Mouse (Mus musculus) ES-E14 (cell line): ENCODE results near the gene Vmn1r172. TPM values are rescaled to one million over a fixed set of nuclear protein-coding genes. Genes with fewer than 3 reads are reported as not detected.
"Not testable (repeated sequence)": the region's sequence is repeated elsewhere in the genome, so short reads cannot be mapped to it uniquely, and the experiment has no call there.

Experiments used
- DNase-seq: peaks from one replicate; pipeline ENCODE4 v3.0.0-alpha.2; 2013; ENCODE audit warnings: low read depth, low spot score
- H3K27ac ChIP-seq: 2 replicates; pipeline ENCODE4 v1.5.1; 2012; ENCODE audit warnings: low read depth, mild to moderate bottlenecking, low read length, moderate library complexity, mixed read lengths; ENCODE audit not compliant: poor library complexity, insufficient read depth, severe bottlenecking
- H3K36me3 ChIP-seq: 2 replicates; pipeline ENCODE4 v1.6.1; 2012; ENCODE audit warnings: mild to moderate bottlenecking, low read length, moderate library complexity, mixed read lengths; ENCODE audit not compliant: control insufficient read depth, poor library complexity, insufficient read depth, severe bottlenecking
- H3K4me1 ChIP-seq, 2 experiments: fragments of 150-350 bp in 1 of 2; sonication (generic) in 1 of 2; 2 replicates each; pipeline ENCODE4 v1.6.1; 2012; ENCODE audit warnings: low read length in 2 of 2, mild to moderate bottlenecking in 1 of 2, mixed read lengths in 1 of 2; ENCODE audit not compliant: control insufficient read depth in 2 of 2, insufficient read depth in 2 of 2, poor library complexity in 1 of 2
- H3K4me3 ChIP-seq, 2 experiments: fragments of 150-350 bp in 1 of 2; sonication (generic) in 1 of 2; 2 replicates each; pipeline ENCODE4 v1.5.1; 2012; ENCODE audit warnings: low read length in 2 of 2, low read depth in 1 of 2, mild to moderate bottlenecking in 1 of 2, mixed read lengths in 1 of 2; ENCODE audit not compliant: insufficient read depth in 1 of 2, poor library complexity in 1 of 2, severe bottlenecking in 1 of 2
- H3K9ac ChIP-seq: 2 replicates; pipeline ENCODE4 v1.6.1; 2012; ENCODE audit warnings: low read depth, mild to moderate bottlenecking, low read length, mixed read lengths; ENCODE audit not compliant: poor library complexity, insufficient read depth, severe bottlenecking
- H3K9me3 ChIP-seq: fragments of 150-350 bp; sonication (generic); 2 replicates; pipeline ENCODE4 v1.6.1; 2012; ENCODE audit warnings: low read depth, mild to moderate bottlenecking, low read length; ENCODE audit not compliant: control insufficient read depth, insufficient read depth
- CHD2 ChIP-seq: IDR thresholded peaks from 2 replicates; pipeline ENCODE4 v1.6.1; 2014; ENCODE audit warnings: mild to moderate bottlenecking, low read depth, low read length, inconsistent platforms
- HCFC1 ChIP-seq: IDR thresholded peaks from 2 replicates; pipeline ENCODE4 v1.6.1; 2012; ENCODE audit warnings: low read length, inconsistent platforms, borderline replicate concordance; ENCODE audit not compliant: insufficient read depth
- MAFK ChIP-seq: IDR thresholded peaks from 2 replicates; pipeline ENCODE4 v1.6.1; 2014; ENCODE audit warnings: mild to moderate bottlenecking, low read depth, low read length, inconsistent platforms; ENCODE audit not compliant: insufficient read depth
- ZC3H11A ChIP-seq: IDR thresholded peaks from 2 replicates; pipeline ENCODE4 v1.6.1; 2012; ENCODE audit warnings: low read depth, mild to moderate bottlenecking, inconsistent platforms, low read length, borderline replicate concordance
- ZNF384 ChIP-seq: IDR thresholded peaks from 2 replicates; pipeline ENCODE4 v1.6.1; 2012; ENCODE audit warnings: low read depth, low read length, inconsistent platforms
- in situ Hi-C, 2 experiments: fragments of 600-800 bp; cut with MboI; formaldehyde crosslinking; loops; one replicate each; pipeline ENCODE4 v1.15.1; 2025; ENCODE audit warnings: low sequenced_read_pairs in 2 of 2, inconsistent platforms in 1 of 2; ENCODE audit not compliant: unreplicated experiment in 2 of 2
- total RNA-seq: library from RNA; depleted of rRNA; stranded (reverse); fragments of 300-350 nt; gene quantifications from 2 replicates; pipeline ENCODE4 v1.2.3, GENCODE M21; 2012; rRNA removed

Vmn1r172 gene
- total RNA-seq: not detected in 2 replicates

GRCm38 (mm10) chr7:23658016-23658415 is at the start of gene Vmn1r172:
TSS of gene Vmn1r172 (plus strand) at chr7:23658316.
- H3K9me3 ChIP-seq: no peaks in the 10 kb centered on the region

GRCm38 (mm10) chr7:23630422-23630821 is 27.7 kb upstream of the Vmn1r172 start, which contains the start of gene Vmn1r171:
TSS of gene Vmn1r171 (plus strand) at chr7:23630722.
- DNase-seq: no peak

More at GRCm38 (mm10) chr7:23658016-23658415, at the start of gene Vmn1r172:
- Histone ChIP-seq H3K4me1 (no peaks in the 10 kb centered on the region), H3K9ac (no peak within 1 kb of the TSS), H3K27ac (no peak within 1 kb of the TSS), H3K36me3 (no peaks in the 10 kb centered on the region), H3K4me3 (no peak within 1 kb of the TSS)
- in situ Hi-C loops: no loop called here
- DNase-seq: no peak
- TF ChIP-seq MAFK (no peak), ZNF384 (no peak), ZC3H11A (no peak), HCFC1 (no peak), CHD2 (no peak)

GRCm38 (mm10) chr7:23700403-23700802 is 42.3 kb downstream of the Vmn1r172 start, which contains the start of gene Vmn1r173:
TSS of gene Vmn1r173 (plus strand) at chr7:23700703.
- H3K36me3 ChIP-seq, H3K4me3 ChIP-seq, H3K9ac ChIP-seq, H3K27ac ChIP-seq, H3K4me1 ChIP-seq, in situ Hi-C loops, H3K9me3 ChIP-seq, DNase-seq: not testable (repeated sequence)

More at GRCm38 (mm10) chr7:23630422-23630821, 27.7 kb upstream of the Vmn1r172 start, which contains the start of gene Vmn1r171:
- Histone ChIP-seq H3K9ac (no peak within 1 kb of the TSS), H3K36me3 (no peaks in the 10 kb centered on the region), H3K9me3 (no peaks in the 10 kb centered on the region), H3K4me3 (no peak within 1 kb of the TSS), H3K4me1 (no peaks in the 10 kb centered on the region), H3K27ac (no peak within 1 kb of the TSS)
- in situ Hi-C loops: no loop called here
- TF ChIP-seq ZNF384 (no peak), CHD2 (no peak), HCFC1 (no peak), ZC3H11A (no peak), MAFK (no peak)

Other genes with a start within 250 kb of the Vmn1r172 start
- not detected in 2 replicates for gene Vmn1r167, start 151.1 kb upstream of the Vmn1r172 start, total RNA-seq
- gene Vmn1r168, start 118.6 kb upstream of the Vmn1r172 start, total RNA-seq: not detected in 2 replicates
- gene Vmn1r169, start 82.8 kb upstream of the Vmn1r172 start, total RNA-seq: not detected in 2 replicates
- gene Vmn1r170, start 52.1 kb upstream of the Vmn1r172 start, total RNA-seq: not detected in 2 replicates
- gene Vmn1r171, start 27.6 kb upstream of the Vmn1r172 start, total RNA-seq: not detected in 2 replicates
- gene Vmn1r173, start 42.4 kb downstream of the Vmn1r172 start, total RNA-seq: not detected in 2 replicates
- gene Vmn1r174, start 94.0 kb downstream of the Vmn1r172 start, total RNA-seq: not detected in 2 replicates
- gene Vmn1r175, start 152.3 kb downstream of the Vmn1r172 start, total RNA-seq: not detected in 2 replicates
- gene Vmn1r176, start 179.1 kb downstream of the Vmn1r172 start, total RNA-seq: not detected in 2 replicates
- not detected in 2 replicates for gene Vmn1r177, start 208.1 kb downstream of the Vmn1r172 start, total RNA-seq
- gene Vmn1r178, start 233.7 kb downstream of the Vmn1r172 start, total RNA-seq: not detected in 2 replicates